Mouse (Mus musculus): Measurements from ENCODE around the gene Clstn3. TPM values are rescaled to one million over a fixed set of nuclear protein-coding genes. Genes with fewer than 3 reads are reported as not detected.

Clstn3 gene
- polyA plus RNA-seq, 1 experiment from 2014 or later: 6.4 TPM

DNA sequence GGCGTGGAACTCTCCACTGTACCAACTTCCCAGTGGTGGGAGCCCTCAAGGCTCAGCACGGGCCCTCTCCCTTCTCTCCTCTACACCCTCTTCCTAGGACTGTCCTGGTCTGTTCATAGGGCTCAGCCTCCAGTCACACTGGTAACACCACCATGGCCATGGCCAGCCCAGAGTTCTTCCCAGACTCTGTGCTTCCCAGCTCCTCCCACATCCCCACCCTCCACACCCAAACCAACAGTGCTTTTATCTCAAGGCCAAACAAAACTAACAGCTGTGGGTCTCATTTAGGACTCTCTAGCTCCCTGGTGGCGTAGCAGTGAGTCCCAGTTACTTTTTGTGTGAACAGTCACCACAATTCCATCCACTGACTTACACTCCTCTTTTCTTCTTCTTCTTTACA, 12.6 kb downstream of the Clstn3 start:
- no peak overlapping the region for H3K4me2 ChIP-seq (ENCODE audit: low read depth, low read length)
- DNase-seq (ENCODE audit: low spot score) (no peak), ATAC-seq (replicated peaks; ENCODE audit: insufficient number of reproducible peaks, low FRiP score, low TSS enrichment, low read depth) (no peak)
- no peak overlapping the region for H3K27ac ChIP-seq (replicated peaks; ENCODE audit: low read depth, low read length)
- H3K36me3 ChIP-seq (replicated peaks; ENCODE audit: control insufficient read depth, insufficient read depth, low read depth, low read length): no peaks in the 10 kb centered on the region
- H3K9me3 ChIP-seq (replicated peaks; ENCODE audit: control insufficient read depth, low read length): no peaks in the 10 kb centered on the region
- H3K4me3 ChIP-seq (ENCODE audit: low read depth, low read length): no peak overlapping the region
- 74% methylated on average over 3 of the region's 3 CpGs for WGBS
- no peaks in the 10 kb centered on the region for H3K4me1 ChIP-seq (ENCODE audit: control insufficient read depth, insufficient read depth, low read length)
- no peaks in the 10 kb centered on the region for H3K27me3 ChIP-seq (ENCODE audit: control insufficient read depth, insufficient read depth, low read length)
- H3K9ac ChIP-seq (replicated peaks; ENCODE audit: low read length): no peak overlapping the region

DNA sequence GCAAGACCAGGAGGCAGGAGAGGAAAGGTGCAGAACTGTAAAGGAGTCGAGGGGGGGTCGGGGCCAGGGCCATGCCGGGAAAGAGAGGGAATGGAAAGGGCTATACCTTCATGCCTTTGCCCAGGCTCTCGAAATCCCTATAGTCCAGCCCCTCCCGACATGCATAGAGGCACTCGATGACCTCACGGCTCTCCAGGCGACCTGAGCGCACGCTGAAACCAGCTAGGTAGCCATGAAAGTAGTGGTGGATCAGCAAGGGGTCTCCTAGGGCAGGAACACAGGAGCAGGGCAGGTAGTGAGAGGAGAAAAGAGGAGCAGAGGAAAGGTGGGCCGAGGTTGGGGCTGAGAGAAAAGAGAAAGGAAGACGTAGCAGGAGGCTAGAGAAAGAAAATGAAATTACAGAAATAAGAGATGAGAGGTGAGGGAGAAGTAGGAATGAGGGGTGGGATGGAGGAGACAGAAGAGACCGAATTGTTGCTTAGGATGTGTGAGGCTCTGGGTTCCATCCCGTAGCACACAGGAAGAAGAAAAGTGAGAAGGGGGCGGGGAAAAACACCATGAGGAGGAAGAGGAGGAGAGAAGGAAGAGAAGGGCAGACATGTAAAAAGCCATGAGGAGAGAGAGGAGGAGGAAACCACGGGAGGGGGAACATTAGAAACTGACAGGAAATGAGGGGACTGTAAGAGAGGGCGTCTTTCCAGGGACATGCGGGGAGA, 14.8 kb downstream of the Clstn3 start:
- Histone ChIP-seq H3K27ac (replicated peaks; ENCODE audit: low read depth, low read length) (no peak overlapping the region), H3K4me1 (ENCODE audit: control insufficient read depth, insufficient read depth, low read length) (no peaks in the 10 kb centered on the region), H3K27me3 (ENCODE audit: control insufficient read depth, insufficient read depth, low read length) (no peaks in the 10 kb centered on the region), H3K36me3 (replicated peaks; ENCODE audit: control insufficient read depth, insufficient read depth, low read depth, low read length) (no peaks in the 10 kb centered on the region), H3K4me2 (ENCODE audit: low read depth, low read length) (no peak overlapping the region), H3K9ac (replicated peaks; ENCODE audit: low read length) (no peak overlapping the region), H3K4me3 (ENCODE audit: low read depth, low read length) (no peak overlapping the region), H3K9me3 (replicated peaks; ENCODE audit: control insufficient read depth, low read length) (no peaks in the 10 kb centered on the region)
- no peak for DNase-seq (ENCODE audit: low spot score)
- no peak for ATAC-seq (replicated peaks; ENCODE audit: insufficient number of reproducible peaks, low FRiP score, low TSS enrichment, low read depth)
- 81% methylated on average over 18 of the region's 18 CpGs for WGBS

DNA sequence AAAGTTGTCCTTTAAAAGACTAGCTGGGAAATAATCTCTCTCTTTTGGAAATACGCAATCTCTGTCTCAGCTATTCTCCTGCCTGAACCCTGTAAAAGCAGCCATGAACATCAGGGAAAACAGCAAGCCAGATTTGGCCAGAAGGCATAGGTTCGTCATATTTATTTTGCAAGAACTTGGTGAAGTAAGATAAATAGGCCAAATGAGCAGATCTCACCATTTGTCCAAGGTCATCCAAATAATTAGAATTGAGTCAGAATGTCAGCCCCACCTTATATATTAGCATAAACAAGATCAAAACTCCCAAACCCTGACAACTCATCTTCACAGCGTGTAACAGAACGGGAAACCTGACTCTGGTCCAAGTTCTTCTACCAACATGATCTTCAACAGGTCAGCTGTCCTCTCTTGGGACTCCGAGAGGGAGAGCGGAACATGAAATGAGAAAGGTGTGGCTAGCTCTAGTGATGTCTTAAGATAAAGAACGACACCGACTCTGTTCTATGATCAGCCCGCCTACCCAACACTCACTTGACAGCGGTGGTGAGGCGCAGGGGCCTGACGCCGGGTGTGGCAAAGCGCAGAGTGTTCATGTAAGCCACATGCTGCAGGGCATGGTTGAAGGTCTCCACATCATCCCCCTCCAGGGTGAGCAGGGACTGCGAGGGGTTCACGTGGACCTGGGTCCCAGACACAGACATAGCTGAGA, 15.5 kb downstream of the Clstn3 start:
- no peaks in the 10 kb centered on the region for H3K4me1 ChIP-seq (ENCODE audit: control insufficient read depth, insufficient read depth, low read length)
- no peaks in the 10 kb centered on the region for H3K36me3 ChIP-seq (replicated peaks; ENCODE audit: control insufficient read depth, insufficient read depth, low read depth, low read length)
- H3K4me2 ChIP-seq (ENCODE audit: low read depth, low read length): no peak overlapping the region
- no peak for ATAC-seq (replicated peaks; ENCODE audit: insufficient number of reproducible peaks, low FRiP score, low TSS enrichment, low read depth)
- no peaks in the 10 kb centered on the region for H3K9me3 ChIP-seq (replicated peaks; ENCODE audit: control insufficient read depth, low read length)
- H3K27ac ChIP-seq (replicated peaks; ENCODE audit: low read depth, low read length): no peak overlapping the region
- WGBS: 93% methylated on average over 16 of the region's 16 CpGs
- no peak overlapping the region for H3K9ac ChIP-seq (replicated peaks; ENCODE audit: low read length)
- H3K27me3 ChIP-seq (ENCODE audit: control insufficient read depth, insufficient read depth, low read length): no peaks in the 10 kb centered on the region
- DNase-seq (ENCODE audit: low spot score): no peak
- H3K4me3 ChIP-seq (ENCODE audit: low read depth, low read length): no peak overlapping the region

DNA sequence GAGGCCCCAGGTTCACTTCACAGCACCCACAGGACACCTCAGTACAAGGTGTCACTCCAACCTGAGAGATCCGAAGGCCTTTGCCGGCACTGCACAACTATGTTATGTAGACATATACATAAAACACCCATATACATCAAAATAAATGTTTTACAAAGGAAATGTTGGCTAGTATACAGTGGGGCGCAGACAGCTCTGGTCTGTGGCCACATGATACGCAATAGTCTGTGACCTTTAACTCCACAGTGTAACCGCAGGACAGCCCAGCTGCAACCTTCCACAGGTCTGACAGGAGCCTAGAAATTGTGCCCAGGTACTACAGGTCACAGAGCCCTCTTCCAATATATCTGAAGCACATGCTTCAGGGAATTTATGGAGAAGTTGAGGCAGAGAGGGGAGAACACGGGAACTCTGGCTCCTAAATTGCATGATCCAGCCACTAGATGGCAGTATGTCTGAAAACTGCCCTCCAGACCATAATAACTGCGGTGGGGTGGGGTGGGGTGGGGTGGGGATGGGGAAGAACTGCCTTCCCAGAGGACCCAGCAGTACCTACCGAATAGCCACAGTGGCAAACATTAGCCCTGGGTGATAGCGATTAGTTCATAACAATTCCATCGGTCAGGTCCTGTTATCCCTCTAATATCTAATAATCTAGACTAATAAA, 16.3 kb downstream of the Clstn3 start:
- Histone ChIP-seq H3K4me3 (ENCODE audit: low read depth, low read length) (no peak overlapping the region), H3K9ac (replicated peaks; ENCODE audit: low read length) (no peak overlapping the region), H3K27ac (replicated peaks; ENCODE audit: low read depth, low read length) (no peak overlapping the region), H3K36me3 (replicated peaks; ENCODE audit: control insufficient read depth, insufficient read depth, low read depth, low read length) (no peaks in the 10 kb centered on the region), H3K4me1 (ENCODE audit: control insufficient read depth, insufficient read depth, low read length) (no peaks in the 10 kb centered on the region), H3K4me2 (ENCODE audit: low read depth, low read length) (no peak overlapping the region), H3K9me3 (replicated peaks; ENCODE audit: control insufficient read depth, low read length) (no peaks in the 10 kb centered on the region), H3K27me3 (ENCODE audit: control insufficient read depth, insufficient read depth, low read length) (no peaks in the 10 kb centered on the region)
- peak; percentile 9 for DNase-seq (ENCODE audit: low spot score)
- WGBS: 71% methylated on average over 10 of the region's 10 CpGs
- ATAC-seq (replicated peaks; ENCODE audit: insufficient number of reproducible peaks, low FRiP score, low TSS enrichment, low read depth): no peak

DNA sequence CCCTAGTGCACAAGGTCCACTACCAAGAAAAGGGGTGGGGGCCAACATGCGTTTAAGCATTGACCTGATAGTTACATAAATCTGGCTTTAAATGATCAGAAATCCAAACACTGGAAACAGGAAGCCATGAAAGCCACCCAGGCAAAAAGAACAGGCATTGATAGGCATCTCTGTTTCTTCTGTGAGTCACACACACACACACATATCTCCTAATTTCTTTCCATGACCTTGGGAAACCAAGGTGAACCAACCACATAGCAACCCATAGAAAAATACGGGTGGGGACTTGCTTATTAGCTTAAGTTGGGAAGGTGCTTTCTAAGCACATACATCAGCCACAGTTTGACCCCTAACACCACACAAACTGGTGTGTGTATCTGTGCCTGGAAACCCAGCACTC, 17.2 kb downstream of the Clstn3 start:
- WGBS: 87% methylated on average over 2 of the region's 2 CpGs
- Histone ChIP-seq H3K4me3 (ENCODE audit: low read depth, low read length) (no peak overlapping the region), H3K9ac (replicated peaks; ENCODE audit: low read length) (no peak overlapping the region), H3K36me3 (replicated peaks; ENCODE audit: control insufficient read depth, insufficient read depth, low read depth, low read length) (no peaks in the 10 kb centered on the region), H3K4me2 (ENCODE audit: low read depth, low read length) (no peak overlapping the region), H3K9me3 (replicated peaks; ENCODE audit: control insufficient read depth, low read length) (no peaks in the 10 kb centered on the region), H3K27ac (replicated peaks; ENCODE audit: low read depth, low read length) (no peak overlapping the region), H3K4me1 (ENCODE audit: control insufficient read depth, insufficient read depth, low read length) (no peaks in the 10 kb centered on the region), H3K27me3 (ENCODE audit: control insufficient read depth, insufficient read depth, low read length) (no peaks in the 10 kb centered on the region)
- no peak for ATAC-seq (replicated peaks; ENCODE audit: insufficient number of reproducible peaks, low FRiP score, low TSS enrichment, low read depth)
- DNase-seq (ENCODE audit: low spot score): no peak

DNA sequence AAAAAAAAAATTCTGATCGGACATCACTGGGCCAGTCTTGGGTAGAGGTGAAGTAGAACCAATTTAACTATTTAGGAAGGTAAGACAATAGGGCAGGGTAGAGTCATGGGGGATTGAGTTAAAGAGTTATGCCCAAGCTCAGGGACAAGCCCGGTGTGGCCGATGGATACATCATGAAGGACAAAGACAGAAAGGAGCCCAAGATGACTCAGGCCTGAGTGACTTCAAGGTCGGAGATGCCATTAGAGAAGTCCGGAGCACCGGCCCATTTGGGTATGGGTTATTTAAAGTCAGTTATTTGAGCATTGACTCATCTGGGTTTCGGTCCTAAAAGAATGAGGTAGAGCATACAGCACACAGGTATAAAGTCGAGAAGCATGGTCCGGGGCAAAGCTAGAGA, 18.1 kb downstream of the Clstn3 start:
- DNase-seq (ENCODE audit: low spot score) (no peak), ATAC-seq (replicated peaks; ENCODE audit: insufficient number of reproducible peaks, low FRiP score, low TSS enrichment, low read depth) (no peak)
- Histone ChIP-seq H3K9me3 (replicated peaks; ENCODE audit: control insufficient read depth, low read length) (no peaks in the 10 kb centered on the region), H3K9ac (replicated peaks; ENCODE audit: low read length) (no peak overlapping the region), H3K27me3 (ENCODE audit: control insufficient read depth, insufficient read depth, low read length) (no peaks in the 10 kb centered on the region), H3K36me3 (replicated peaks; ENCODE audit: control insufficient read depth, insufficient read depth, low read depth, low read length) (no peaks in the 10 kb centered on the region), H3K4me2 (ENCODE audit: low read depth, low read length) (no peak overlapping the region), H3K4me1 (ENCODE audit: control insufficient read depth, insufficient read depth, low read length) (no peaks in the 10 kb centered on the region), H3K27ac (replicated peaks; ENCODE audit: low read depth, low read length) (no peak overlapping the region), H3K4me3 (ENCODE audit: low read depth, low read length) (no peak overlapping the region)
- WGBS: 96% methylated on average over 9 of the region's 9 CpGs

DNA sequence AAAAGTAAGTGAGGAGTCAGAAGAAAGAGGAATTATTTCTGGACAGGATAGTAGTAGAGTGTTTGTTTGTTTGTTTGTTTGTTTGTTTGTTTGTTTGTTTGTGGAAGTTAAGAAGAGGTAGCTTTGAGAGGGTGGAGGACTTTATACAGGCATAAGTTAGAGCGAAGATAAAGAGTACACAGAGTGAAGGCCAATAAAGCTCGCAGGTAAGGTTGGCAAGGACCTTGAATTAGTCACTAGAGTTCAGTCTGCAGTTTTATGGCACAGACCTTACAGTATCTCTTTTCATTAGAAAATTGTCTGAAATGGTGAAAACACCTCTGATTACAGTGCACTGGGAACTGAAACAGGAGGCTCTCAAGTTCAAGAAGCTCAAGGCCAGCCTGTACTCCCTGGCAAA, 18.6 kb downstream of the Clstn3 start:
- H3K36me3 ChIP-seq (replicated peaks; ENCODE audit: control insufficient read depth, insufficient read depth, low read depth, low read length): no peaks in the 10 kb centered on the region
- DNase-seq (ENCODE audit: low spot score) (no peak), ATAC-seq (replicated peaks; ENCODE audit: insufficient number of reproducible peaks, low FRiP score, low TSS enrichment, low read depth) (no peak)
- no peaks in the 10 kb centered on the region for H3K9me3 ChIP-seq (replicated peaks; ENCODE audit: control insufficient read depth, low read length)
- no peak overlapping the region for H3K9ac ChIP-seq (replicated peaks; ENCODE audit: low read length)
- WGBS: 91% methylated on average over 2 of the region's 2 CpGs
- H3K4me3 ChIP-seq (ENCODE audit: low read depth, low read length): no peak overlapping the region
- no peaks in the 10 kb centered on the region for H3K4me1 ChIP-seq (ENCODE audit: control insufficient read depth, insufficient read depth, low read length)
- no peaks in the 10 kb centered on the region for H3K27me3 ChIP-seq (ENCODE audit: control insufficient read depth, insufficient read depth, low read length)
- no peak overlapping the region for H3K4me2 ChIP-seq (ENCODE audit: low read depth, low read length)
- H3K27ac ChIP-seq (replicated peaks; ENCODE audit: low read depth, low read length): no peak overlapping the region

DNA sequence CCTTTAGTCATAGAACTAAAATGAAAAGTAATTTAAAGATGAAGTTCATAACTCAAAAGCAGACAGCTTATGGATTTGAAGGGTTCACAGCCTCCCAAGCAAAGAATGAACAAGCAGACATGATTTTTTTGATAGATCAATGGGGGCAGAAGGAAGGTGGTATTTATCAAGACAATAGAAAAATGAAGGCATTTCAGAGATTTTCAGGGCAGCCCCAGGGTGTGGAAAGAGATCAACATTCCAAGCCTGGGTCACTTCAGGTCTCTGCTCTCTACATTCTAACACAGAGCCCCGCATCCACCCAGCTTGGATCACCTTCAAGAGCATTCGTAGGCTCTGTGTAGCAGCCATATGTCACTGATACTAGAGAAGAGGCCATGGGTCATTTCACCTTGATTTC, 21.3 kb downstream of the Clstn3 start:
- DNase-seq (ENCODE audit: low spot score): no peak
- H3K27ac ChIP-seq (replicated peaks; ENCODE audit: low read depth, low read length): no peak overlapping the region
- no peaks in the 10 kb centered on the region for H3K4me1 ChIP-seq (ENCODE audit: control insufficient read depth, insufficient read depth, low read length)
- H3K27me3 ChIP-seq (ENCODE audit: control insufficient read depth, insufficient read depth, low read length): no peaks in the 10 kb centered on the region
- H3K4me2 ChIP-seq (ENCODE audit: low read depth, low read length): no peak overlapping the region
- no peak for ATAC-seq (replicated peaks; ENCODE audit: insufficient number of reproducible peaks, low FRiP score, low TSS enrichment, low read depth)
- no peak overlapping the region for H3K4me3 ChIP-seq (ENCODE audit: low read depth, low read length)
- no peaks in the 10 kb centered on the region for H3K36me3 ChIP-seq (replicated peaks; ENCODE audit: control insufficient read depth, insufficient read depth, low read depth, low read length)
- H3K9ac ChIP-seq (replicated peaks; ENCODE audit: low read length): no peak overlapping the region
- WGBS: 72% methylated on average over 2 of the region's 2 CpGs
- H3K9me3 ChIP-seq (replicated peaks; ENCODE audit: control insufficient read depth, low read length): no peaks in the 10 kb centered on the region

Data from embryonic facial prominence, embryonic 11.5 days (tissue).